Mouse (Mus musculus): ENCODE measurements around the gene Flnb. TPM values are rescaled to one million over a fixed set of nuclear protein-coding genes. Genes with fewer than 3 reads are reported as not detected.

Flnb gene
- total and polyA plus RNA-seq, 3 experiments: 29.5 to 74.0 (median 61.6) TPM

DNA sequence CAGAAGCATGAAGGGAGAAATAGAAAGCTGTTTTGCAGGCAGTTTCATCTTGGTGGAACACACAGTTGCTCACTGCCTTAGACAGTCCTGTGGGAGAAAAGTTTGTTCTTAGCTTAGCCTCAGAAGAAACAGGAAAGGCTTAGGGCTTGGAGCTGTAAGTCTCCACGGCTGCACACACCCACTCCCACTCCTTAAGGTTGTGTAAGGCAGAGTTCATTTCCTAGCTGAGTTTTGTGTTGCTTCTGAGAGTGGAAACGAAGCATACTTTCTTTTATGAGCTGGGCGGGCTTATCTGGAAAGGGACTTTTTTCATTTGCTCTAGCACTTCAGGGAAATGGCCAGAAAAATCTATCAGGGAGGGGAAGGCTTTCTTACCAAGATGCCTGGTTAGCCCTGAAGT, 82.2 kb downstream of the Flnb start:
- no peaks in the 10 kb centered on the region for H3K27me3 ChIP-seq (replicated peaks)
- no peak overlapping the region for H3K27ac ChIP-seq (ENCODE audit: insufficient read depth, low read depth)
- no peak for DNase-seq (ENCODE audit: extremely low read depth)
- H3K9ac ChIP-seq (ENCODE audit: insufficient read depth, low read depth): no peak overlapping the region
- in situ Hi-C loops (cut with MboI; ENCODE audit: low pct_ligation_motif_present, low pct_unique_long_range_greater_than_20kb, low sequenced_read_pairs): no loop called here
- peaks cover 54 to 92% of the 10 kb centered on the region in 2 experiments for H3K36me3 ChIP-seq (replicated peaks in 1 of 2; ENCODE audit: control insufficient read depth in 1 of 2, insufficient read depth in 1 of 2, low read length in 1 of 2)
- no peaks in the 10 kb centered on the region for H3K9me3 ChIP-seq (replicated peaks; ENCODE audit: low read length)
- H3K4me1 ChIP-seq (ENCODE audit: control insufficient read depth in 1 of 2, insufficient read depth in 2 of 2): peaks cover 0 to 6% of the 10 kb centered on the region in 2 experiments; a peak in 1 of 4 replicates
- H3K4me3 ChIP-seq (replicated peaks in 1 of 3; ENCODE audit: low read depth in 2 of 3, low read length in 2 of 3, poor library complexity in 1 of 3): no peak overlapping the region
- H3K79me2 ChIP-seq (replicated peaks; ENCODE audit: control insufficient read depth, extremely low read depth, insufficient read depth, poor library complexity, severe bottlenecking): no peaks in the 10 kb centered on the region
- no peak for TF ChIP-seq JUN (IDR thresholded peaks at IDR 0.05; ENCODE audit: insufficient read depth, low read depth, low read length)
- TF ChIP-seq SMC3 (IDR thresholded peaks at IDR 0.05; ENCODE audit: low read depth, low read length): no peak
- TF ChIP-seq TBP (conservative IDR thresholded peaks at IDR 0.05; ENCODE audit: low read depth, low read length): no peak
- no peak for TF ChIP-seq PAX5 (IDR thresholded peaks at IDR 0.05; ENCODE audit: low read length)
- TF ChIP-seq USF2 (conservative IDR thresholded peaks at IDR 0.05; ENCODE audit: low read depth, low read length): no peak
- TF ChIP-seq JUND (conservative IDR thresholded peaks at IDR 0.05; ENCODE audit: low read depth, low read length): no peak
- TF ChIP-seq CHD2 (IDR thresholded peaks at IDR 0.05; ENCODE audit: low read length): no peak
- TF ChIP-seq MAFK (IDR thresholded peaks at IDR 0.05; ENCODE audit: insufficient replicate concordance, low read length): no peak
- no peak for TF ChIP-seq CTCF (conservative IDR thresholded peaks at IDR 0.05 in 1 of 2, IDR thresholded peaks at IDR 0.05 in 1 of 2; ENCODE audit: low read depth in 2 of 2, low read length in 2 of 2)
- no peak for TF ChIP-seq GABPA (IDR thresholded peaks at IDR 0.05; ENCODE audit: insufficient replicate concordance, low read depth, low read length)
- no peak for TF ChIP-seq CHD1 (IDR thresholded peaks at IDR 0.05; ENCODE audit: low read depth, low read length)
- no peak for TF ChIP-seq ELF1 (IDR thresholded peaks at IDR 0.05; ENCODE audit: low read depth, low read length)
- TF ChIP-seq MAZ (IDR thresholded peaks at IDR 0.05; ENCODE audit: low read depth, low read length): no peak
- dilution Hi-C loops (cut with MboI; ENCODE audit: extremely low pct_ligation_motif_present, extremely low pct_unique_long_range_greater_than_20kb, low sequenced_read_pairs): no loop called here
- no peak overlapping the region for H3K4me2 ChIP-seq (ENCODE audit: insufficient read depth, low read depth, poor library complexity, severe bottlenecking)

DNA sequence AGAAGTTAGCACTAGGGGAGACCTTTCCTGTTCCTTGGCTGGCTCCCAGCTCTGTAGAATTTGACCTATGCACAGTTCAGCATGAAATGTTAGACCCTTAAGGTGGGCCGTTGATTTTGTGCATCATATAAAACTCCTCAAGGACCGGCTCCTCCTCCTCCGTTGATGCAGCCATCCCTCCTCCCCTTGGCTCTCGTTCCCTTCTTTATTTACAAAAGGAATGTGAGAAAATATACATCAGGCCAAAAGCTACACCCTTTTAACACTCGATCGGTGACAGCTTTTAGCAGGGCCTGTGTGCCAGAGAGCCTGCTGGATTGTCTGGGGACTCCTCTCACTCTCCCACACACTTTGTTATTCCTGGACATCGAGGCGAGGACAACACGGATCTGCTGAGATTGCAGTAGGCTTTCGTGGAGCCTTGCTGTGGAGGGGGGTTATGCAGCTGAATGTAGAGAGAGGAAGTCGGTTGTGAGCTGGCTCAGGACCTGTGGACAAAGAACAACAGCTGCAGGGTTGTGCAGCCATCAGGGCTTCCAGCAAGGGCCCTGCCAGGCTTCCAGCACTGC, 82.8 kb downstream of the Flnb start:
- Histone ChIP-seq H3K4me1 (ENCODE audit: control insufficient read depth in 1 of 2, insufficient read depth in 2 of 2) (peaks cover 0 to 6% of the 10 kb centered on the region in 2 experiments; a peak in 1 of 4 replicates), H3K27me3 (replicated peaks) (no peaks in the 10 kb centered on the region), H3K4me2 (ENCODE audit: insufficient read depth, low read depth, poor library complexity, severe bottlenecking) (no peak overlapping the region), H3K36me3 (replicated peaks in 1 of 2; ENCODE audit: control insufficient read depth in 1 of 2, insufficient read depth in 1 of 2, low read length in 1 of 2) (peaks cover 58 to 94% of the 10 kb centered on the region in 2 experiments), H3K4me3 (replicated peaks in 1 of 3; ENCODE audit: low read depth in 2 of 3, low read length in 2 of 3, poor library complexity in 1 of 3) (no peak overlapping the region), H3K9me3 (replicated peaks; ENCODE audit: low read length) (no peaks in the 10 kb centered on the region), H3K79me2 (replicated peaks; ENCODE audit: control insufficient read depth, extremely low read depth, insufficient read depth, poor library complexity, severe bottlenecking) (no peaks in the 10 kb centered on the region), H3K9ac (ENCODE audit: insufficient read depth, low read depth) (no peak overlapping the region), H3K27ac (ENCODE audit: insufficient read depth, low read depth) (no peak overlapping the region)
- DNase-seq (ENCODE audit: extremely low read depth): no peak
- no peak for TF ChIP-seq UBTF (IDR thresholded peaks at IDR 0.05; ENCODE audit: low read depth, low read length)
- TF ChIP-seq BHLHE40 (IDR thresholded peaks at IDR 0.05; ENCODE audit: low read depth, low read length): no peak
- TF ChIP-seq IRF4 (IDR thresholded peaks at IDR 0.05; ENCODE audit: low read depth, low read length): no peak
- no peak for TF ChIP-seq PAX5 (IDR thresholded peaks at IDR 0.05; ENCODE audit: low read length)
- no peak for TF ChIP-seq MEF2A (IDR thresholded peaks at IDR 0.05; ENCODE audit: borderline replicate concordance, low read depth, low read length)
- no peak for TF ChIP-seq TBP (conservative IDR thresholded peaks at IDR 0.05; ENCODE audit: low read depth, low read length)
- TF ChIP-seq HCFC1 (IDR thresholded peaks at IDR 0.05; ENCODE audit: low read depth, low read length): no peak
- no peak for TF ChIP-seq CHD2 (IDR thresholded peaks at IDR 0.05; ENCODE audit: low read length)
- no peak for TF ChIP-seq RAD21 (IDR thresholded peaks at IDR 0.05; ENCODE audit: low read depth, low read length)
- TF ChIP-seq GABPA (IDR thresholded peaks at IDR 0.05; ENCODE audit: insufficient replicate concordance, low read depth, low read length): no peak
- no peak for TF ChIP-seq POLR2A (IDR thresholded peaks at IDR 0.05; ENCODE audit: low read depth, low read length)
- dilution Hi-C loops (cut with MboI; ENCODE audit: extremely low pct_ligation_motif_present, extremely low pct_unique_long_range_greater_than_20kb, low sequenced_read_pairs) (no loop called here), in situ Hi-C loops (cut with MboI; ENCODE audit: low pct_ligation_motif_present, low pct_unique_long_range_greater_than_20kb, low sequenced_read_pairs) (no loop called here)
